Mouse (Mus musculus) kidney, postnatal 36 days (tissue): ENCODE results near the gene Gm20388.
A peak's percentile ranks its signal among the peaks of the same experiment; 100 is the strongest.

ENCODE experiments used
- DNase-seq, 2 experiments: peaks; one replicate each; pipeline ENCODE4 v3.0.0; 2021 to 2022; ENCODE audit warnings: mixed read lengths in 2 of 2

Gm20388 gene

GRCm38 (mm10) chr8:121953821-121954545, 2043.3 kb downstream of the Gm20388 start:
- no peak for DNase-seq

GRCm38 (mm10) chr8:121954981-121955555, 2044.4 kb downstream of the Gm20388 start:
- DNase-seq: no peak

DNA sequence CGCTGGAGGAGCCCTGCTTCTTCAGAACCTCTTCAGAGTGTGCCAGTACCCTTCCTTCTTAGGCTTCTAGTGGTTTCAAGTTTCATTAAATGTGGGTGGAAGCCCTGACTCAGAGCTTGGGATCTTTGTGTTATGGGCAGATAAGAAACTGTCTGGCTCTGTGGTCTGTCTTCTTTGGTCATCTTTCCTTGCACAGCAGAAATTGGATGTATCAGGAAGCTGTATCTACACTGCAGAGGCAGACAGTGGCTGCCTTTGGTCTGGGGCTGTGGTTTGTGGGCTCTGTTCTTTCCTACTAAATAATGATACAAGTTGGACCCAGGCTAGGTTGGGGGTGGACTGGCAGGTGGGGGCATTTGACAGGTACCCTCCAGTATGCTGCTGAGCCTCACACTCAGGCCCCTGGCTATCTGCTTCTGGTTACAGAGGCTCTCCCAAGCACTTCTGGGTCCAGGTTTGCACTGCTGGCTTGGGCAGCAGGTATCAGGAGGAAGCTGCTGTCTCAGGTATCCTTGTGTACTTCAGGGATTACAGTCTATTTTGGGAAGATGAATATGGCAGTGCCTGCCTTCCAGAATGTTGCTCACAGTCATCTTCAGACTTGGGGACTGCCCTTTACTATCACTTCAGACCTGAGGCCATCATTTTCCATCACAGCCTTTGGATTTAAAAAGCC, 2045.3 kb downstream of the Gm20388 start:
- no peak for DNase-seq

- no peak for DNase-seq
Observed at GRCm38 (mm10) chr8:121958395-121958794, 2047.8 kb downstream of the Gm20388 start.

- no peak for DNase-seq
Observed at GRCm38 (mm10) chr8:121962892-121963291, 2052.3 kb downstream of the Gm20388 start.

DNA sequence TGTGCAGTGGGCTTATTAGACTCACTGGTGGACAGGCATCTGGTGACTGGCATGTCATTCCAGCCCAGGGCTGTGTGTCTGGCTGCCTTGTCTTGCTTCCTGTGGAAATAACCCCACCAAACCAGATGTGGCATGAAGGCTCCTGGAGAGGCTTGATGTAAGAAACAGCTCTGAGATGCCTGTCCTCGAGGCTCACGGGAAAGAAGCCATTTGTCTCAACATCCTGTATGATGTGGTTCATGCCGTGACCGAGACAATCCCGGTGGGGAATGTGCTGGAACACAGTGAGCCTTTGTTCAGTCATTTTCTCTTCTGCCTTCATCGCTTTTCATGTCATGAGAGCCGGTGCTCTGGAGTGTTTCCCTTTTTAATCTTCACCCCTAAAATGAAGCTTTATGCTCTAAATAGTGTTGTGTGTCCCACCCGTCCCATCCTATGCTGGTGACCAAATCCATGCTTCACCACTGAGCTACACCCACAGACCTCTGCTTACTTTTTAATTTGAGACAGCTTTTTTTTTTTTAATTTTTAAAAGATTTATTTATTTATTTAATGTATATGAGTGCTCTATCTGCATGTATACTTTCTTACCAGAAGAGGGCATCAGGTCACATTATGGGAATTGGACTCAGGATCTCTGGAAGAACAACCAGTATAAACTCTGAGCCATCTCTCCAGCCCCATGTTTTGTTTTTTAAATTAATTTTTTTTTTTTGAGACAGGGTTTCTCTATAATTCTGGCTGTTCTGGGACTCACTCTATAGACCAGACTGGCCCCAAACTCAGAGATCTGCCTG, 2054.3 kb downstream of the Gm20388 start:
- DNase-seq: peak in 1 of 2 experiments; percentile 19

DNA sequence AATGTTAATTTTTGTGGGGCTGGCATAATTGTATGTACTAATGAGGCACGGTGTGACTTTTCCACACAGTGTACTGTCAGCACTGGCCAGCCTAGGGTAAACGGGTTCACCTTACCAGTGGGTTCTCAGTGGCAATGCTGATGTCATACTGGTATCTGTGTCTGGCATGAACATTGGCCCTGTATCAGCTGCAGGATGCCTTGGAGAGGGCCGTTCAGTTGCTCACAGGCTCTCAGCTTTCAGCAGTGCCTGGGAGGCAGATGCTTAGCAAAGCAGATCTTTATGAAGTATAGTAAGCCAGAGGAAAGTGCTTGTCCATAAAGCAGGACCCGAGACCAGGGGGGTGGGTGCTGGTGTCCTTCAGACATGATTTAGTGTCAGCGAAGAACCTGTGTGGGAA, 2055.5 kb downstream of the Gm20388 start:
- DNase-seq: no peak

DNA sequence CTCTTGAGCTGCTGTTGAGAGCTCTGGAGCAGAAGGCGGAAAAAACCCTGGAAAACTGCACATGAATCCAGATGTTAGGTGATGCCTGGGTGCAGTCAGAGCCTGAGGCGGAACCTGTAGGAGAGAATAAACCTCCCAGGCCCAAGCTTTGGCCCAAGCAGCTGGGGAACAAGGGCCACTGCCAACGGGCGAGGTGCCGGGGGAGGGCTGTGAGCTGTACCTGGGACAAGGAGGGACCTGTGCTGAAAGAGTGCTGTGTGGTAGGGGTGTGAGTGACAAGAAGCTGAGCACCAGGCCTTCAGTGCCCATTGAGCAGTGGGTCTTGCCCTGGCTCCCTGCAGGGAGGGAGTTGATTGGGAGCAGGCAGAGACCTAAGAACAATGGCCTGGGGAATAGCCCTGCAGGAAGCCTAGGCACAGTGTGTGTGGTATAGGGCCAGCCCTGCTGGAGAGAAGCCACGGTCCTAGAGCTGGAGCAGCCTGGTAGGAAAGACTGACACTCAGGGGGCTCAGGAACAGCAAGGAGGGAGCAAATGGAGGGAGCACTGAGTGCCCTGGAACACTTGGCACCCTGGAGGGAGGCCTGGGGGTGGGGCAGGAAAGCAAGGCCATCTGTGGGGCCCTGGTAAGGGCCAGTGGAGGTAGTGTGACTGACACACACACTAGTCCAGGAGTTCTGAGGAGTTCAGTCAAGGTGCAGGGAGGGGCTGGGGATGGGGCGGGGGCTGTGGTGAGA, 2056.2 kb downstream of the Gm20388 start:
- DNase-seq: peak in 1 of 2 experiments; percentile 58

DNA sequence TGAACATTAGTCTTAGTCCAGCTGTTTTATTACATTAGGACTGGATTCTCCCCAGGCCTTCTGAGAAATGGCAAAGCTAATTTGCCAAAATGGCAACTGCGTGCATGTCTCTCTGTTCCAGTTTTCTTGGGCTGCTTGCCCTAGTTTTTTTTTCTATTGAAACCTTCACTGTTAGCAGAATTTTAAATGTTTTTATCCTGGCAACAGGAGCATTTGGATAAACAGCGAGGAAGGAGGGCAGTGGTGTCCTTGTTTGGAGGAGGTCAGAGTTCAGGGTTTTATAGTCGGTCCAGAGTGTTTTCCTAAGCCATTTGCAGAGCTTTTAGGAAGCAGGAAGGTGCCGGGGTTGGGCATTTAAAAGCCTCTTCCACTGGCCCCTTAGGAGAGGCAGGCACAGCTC, 2057.3 kb downstream of the Gm20388 start:
- DNase-seq: peak; percentile 38 to 63

- no peak for DNase-seq
Observed at GRCm38 (mm10) chr8:121968542-121968941, 2057.9 kb downstream of the Gm20388 start.

GRCm38 (mm10) chr8:121970225-121970624, 2059.6 kb downstream of the Gm20388 start:
- DNase-seq: no peak

DNA sequence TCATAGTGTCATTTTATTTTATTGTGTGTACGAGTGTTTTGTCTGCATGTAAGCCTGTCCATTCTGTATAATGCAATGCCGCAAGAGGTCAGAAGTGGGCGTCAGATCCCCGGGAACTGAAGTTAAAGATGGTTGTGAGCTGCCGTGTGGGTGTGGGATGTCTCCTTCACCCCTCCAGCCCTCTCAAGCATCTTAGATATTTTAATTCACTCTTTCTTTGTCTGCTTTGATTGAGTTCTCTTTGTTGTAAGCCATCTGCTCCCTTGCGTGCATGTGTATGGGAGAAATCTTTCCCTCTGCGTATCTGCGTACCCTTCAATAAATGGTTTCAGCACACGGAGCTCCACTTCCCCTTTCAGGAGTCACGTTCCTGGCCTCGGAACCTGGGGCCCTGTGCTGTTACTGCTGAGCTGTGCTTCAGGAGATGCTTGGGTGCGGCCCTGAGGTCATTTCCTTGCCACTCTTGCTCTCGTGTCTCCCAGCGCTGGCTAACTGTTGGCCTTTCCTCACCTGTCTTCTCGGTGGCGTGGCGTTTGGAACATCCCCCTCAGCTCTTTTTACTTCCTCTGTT, 2060.9 kb downstream of the Gm20388 start:
- DNase-seq: no peak

GRCm38 (mm10) chr8:121973906-121974305, 2063.3 kb downstream of the Gm20388 start:
- DNase-seq: no peak

- peak; percentile 61 to 72 for DNase-seq
Observed at GRCm38 (mm10) chr8:121977819-121978590, 2067.4 kb downstream of the Gm20388 start.

DNA sequence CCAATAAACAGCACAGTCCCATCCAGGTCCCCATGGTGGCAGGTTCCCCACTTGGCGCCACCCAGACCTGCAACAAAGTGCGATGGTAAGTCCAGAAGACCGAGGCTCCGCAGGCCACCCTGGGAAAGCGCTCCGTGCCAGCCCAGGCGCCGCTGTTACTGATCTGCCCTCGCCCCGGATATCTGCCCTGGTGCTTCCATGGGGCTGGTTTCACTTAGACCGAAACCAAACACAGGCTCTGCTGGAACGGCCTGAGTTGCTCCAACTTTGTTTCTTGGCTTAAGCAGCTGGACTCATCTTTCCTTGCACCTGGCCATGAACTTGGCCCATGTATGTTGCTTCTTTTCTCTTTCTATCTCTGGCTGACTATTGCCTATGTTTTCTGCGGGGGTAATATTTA, 2068.0 kb downstream of the Gm20388 start:
- no peak for DNase-seq

- peak; percentile 51 to 62 for DNase-seq
Observed at GRCm38 (mm10) chr8:121980792-121981519, 2070.3 kb downstream of the Gm20388 start.

DNA sequence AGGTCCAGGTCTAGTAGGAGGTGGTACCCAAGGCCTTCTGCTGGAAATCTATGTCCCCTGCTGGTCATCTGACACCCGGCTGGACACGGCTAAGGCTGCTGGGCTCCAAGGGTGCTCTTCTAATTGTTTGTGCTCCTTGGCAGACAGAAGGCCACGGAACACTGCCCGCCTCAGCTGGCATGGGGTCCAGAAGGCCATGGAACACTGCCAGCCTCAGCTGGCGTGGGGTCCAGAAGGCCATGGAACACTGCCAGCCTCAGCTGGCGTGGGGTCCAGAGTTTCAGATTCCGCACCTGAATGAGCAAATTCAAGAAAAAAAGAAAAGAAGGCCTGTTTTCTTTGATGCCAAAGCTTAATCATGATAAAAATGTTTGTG, 2070.9 kb downstream of the Gm20388 start:
- DNase-seq: peak; percentile 87

DNA sequence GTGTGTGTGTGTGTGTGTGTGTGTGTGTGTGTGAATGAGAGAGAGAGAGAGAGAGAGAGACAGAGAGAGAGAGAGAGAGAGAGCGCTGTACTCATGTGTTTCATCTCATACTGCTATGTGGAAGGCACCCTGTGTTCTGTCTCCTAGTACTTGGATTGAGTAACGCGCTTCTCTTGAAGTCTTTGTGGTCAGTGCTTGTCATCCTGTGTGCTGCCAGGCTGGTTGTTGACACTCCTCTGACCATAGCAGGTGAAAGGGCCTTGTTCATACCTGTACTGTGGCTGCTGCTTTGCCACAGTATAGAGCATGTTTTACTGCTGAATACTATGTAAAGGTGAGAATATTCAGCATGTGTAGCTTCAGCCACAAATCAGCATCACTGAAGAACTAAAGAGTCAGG, 2075.0 kb downstream of the Gm20388 start:
- no peak for DNase-seq

DNA sequence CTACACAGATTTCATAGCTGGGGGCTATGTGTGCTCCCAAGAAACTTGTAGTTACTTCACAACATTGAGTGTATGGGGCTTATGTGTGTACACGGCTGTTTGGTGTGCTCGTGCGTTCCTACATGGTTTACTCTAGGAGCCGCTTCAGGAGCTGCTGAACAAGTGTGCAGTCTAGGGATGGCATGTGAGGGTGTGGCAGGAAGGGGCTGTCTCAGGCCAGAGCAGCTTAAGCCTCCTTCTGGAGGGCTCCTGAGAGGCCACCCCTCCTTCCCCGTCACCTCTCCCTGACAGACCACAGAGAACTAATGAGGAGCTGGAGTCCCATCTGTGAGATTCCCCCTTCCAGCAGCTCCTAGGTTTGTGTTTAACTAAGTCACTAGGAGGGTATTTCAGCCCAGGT, 2077.3 kb downstream of the Gm20388 start:
- no peak for DNase-seq

GRCm38 (mm10) chr8:121990506-121991255, 2080.0 kb downstream of the Gm20388 start:
- DNase-seq: no peak
